Mouse (Mus musculus) embryonic facial prominence, embryonic 12.5 days (tissue): ENCODE results near the gene Gm14214. TPM values are rescaled to one million over a fixed set of nuclear protein-coding genes. Genes with fewer than 3 reads are reported as not detected.

ENCODE experiments used
- ATAC-seq: fragments of 200-750 bp; cut with Nextera tagmentation; 2 replicates; pipeline ENCODE4 v1.8.0; 2017; ENCODE audit not compliant: insufficient number of reproducible peaks, insufficient read depth, low FRiP score, low TSS enrichment
- H3K27ac ChIP-seq: fragments of 300-500 bp; sonication (generic); 2 replicates; pipeline ENCODE4 v1.5.1; 2016; ENCODE audit warnings: mild to moderate bottlenecking
- H3K27me3 ChIP-seq: fragments of 300-500 bp; sonication (generic); 2 replicates; pipeline ENCODE4 v1.6.1; 2016; ENCODE audit warnings: mild to moderate bottlenecking, moderate library complexity
- H3K36me3 ChIP-seq: fragments of 300-500 bp; sonication (generic); 2 replicates; pipeline ENCODE4 v1.6.1; 2016; ENCODE audit warnings: mild to moderate bottlenecking
- H3K4me1 ChIP-seq: fragments of 300-500 bp; sonication (generic); 2 replicates; pipeline ENCODE4 v1.6.1; 2016
- H3K4me2 ChIP-seq: fragments of 300-500 bp; sonication (generic); replicated peaks from 2 replicates; pipeline ENCODE4 v1.6.1; 2016; ENCODE audit warnings: mild to moderate bottlenecking, moderate library complexity
- H3K4me3 ChIP-seq: fragments of 300-500 bp; sonication (generic); 2 replicates; pipeline ENCODE4 v1.5.1; 2016; ENCODE audit warnings: mild to moderate bottlenecking
- H3K9ac ChIP-seq: fragments of 300-500 bp; sonication (generic); 2 replicates; pipeline ENCODE4 v1.6.1; 2016; ENCODE audit warnings: mild to moderate bottlenecking, moderate library complexity
- H3K9me3 ChIP-seq: fragments of 300-500 bp; sonication (generic); 2 replicates; pipeline ENCODE4 v1.6.1; 2016; ENCODE audit warnings: mild to moderate bottlenecking, moderate library complexity
- WGBS: fragments of 180-500 bp; shearing (Covaris S2); methylation state at CpG from one replicate; pipeline ENCODE4 v1.1.7; 2016; 5-methylcytosine and 5-hydroxymethylcytosine counted together
- polyA plus RNA-seq: library from polyadenylated mRNA; unstranded; fragments of >200 nt; fragmentation: Nextera tagmentation; extraction: Ambion mirVana; gene quantifications from 2 replicates; pipeline ENCODE4 v1.2.1, GENCODE M21; 2016

Gm14214 gene
- polyA plus RNA-seq, 1 experiment from 2014 or later = not detected

DNA sequence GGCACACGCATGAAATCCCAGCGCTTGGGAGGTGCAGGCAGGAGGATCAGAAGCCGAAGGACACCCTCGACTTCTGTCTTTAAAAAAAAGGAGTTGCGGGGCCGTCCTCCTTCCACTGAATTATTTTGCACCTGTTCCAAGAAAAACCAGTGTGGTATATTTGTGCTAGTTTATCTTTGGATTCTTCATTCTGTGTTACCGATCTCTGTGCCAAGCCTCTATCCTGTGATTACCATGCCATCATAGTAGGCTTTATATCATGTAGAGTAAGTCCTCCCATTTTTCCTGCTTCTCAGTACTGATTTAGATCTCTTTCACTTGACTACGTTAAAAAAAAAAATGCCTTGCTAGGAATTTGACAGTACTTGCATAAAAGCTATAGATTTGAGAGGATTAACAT is 1.8 kb upstream of the Gm14214 start:
- Histone ChIP-seq H3K36me3 (no peaks in the 10 kb centered on the region), H3K27me3 (no peaks in the 10 kb centered on the region), H3K4me2 (no peak overlapping the region), H3K4me3 (no peak overlapping the region), H3K9me3 (no peaks in the 10 kb centered on the region), H3K27ac (no peak overlapping the region), H3K9ac (no peak overlapping the region), H3K4me1 (no peaks in the 10 kb centered on the region)
- no peak for ATAC-seq
- WGBS = 84% methylated on average over 8 of the region's 8 CpGs

DNA sequence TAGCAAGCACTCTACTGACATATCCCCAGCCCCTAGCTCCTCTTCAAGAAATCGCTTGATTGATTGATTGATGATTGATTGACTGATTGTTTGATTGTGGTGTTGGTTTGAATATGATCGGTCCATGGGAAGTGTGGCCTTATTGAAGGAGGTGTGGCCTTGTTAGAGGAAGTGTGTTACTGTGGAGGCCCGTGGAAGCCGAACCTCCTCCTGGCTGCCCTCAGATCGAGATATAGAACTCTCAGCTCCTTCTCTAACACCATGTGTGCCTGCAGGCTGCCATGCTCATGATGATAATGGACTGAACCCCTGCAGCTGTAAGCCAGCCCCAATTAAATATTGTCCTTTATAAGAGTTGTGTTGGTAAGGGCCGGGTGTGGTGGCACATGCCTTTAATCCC is 2.8 kb downstream of the Gm14214 start:
- WGBS = 92% methylated on average over 6 of the region's 6 CpGs

DNA sequence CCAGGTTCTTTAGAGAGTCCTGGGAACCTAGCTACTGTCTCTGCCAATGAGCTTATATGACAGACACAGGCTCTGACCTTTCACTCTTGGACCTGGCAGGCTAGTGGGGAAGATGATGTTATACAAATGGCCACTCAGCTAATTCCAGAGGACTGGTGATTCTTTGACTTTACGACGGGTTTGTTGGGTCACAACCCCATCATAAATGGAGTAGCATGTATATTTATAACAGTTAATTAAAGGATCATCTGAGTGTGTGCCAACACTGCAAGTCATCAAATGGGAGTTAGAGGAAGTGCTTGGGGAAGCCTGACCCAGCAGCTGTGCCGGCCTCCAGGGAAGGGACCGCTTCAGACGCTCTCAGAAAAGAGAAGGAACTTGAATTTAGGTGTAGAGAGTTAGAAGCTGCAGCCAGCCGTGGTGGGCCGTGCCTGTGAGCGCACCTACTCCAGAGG is 4.2 kb downstream of the Gm14214 start:
- no peaks in the 10 kb centered on the region for H3K9me3 ChIP-seq
- no peaks in the 10 kb centered on the region for H3K36me3 ChIP-seq
- H3K9ac ChIP-seq = no peak overlapping the region
- no peaks in the 10 kb centered on the region for H3K4me1 ChIP-seq
- WGBS = 83% methylated on average over 8 of the region's 8 CpGs
- no peak overlapping the region for H3K4me2 ChIP-seq
- no peak for ATAC-seq
- H3K27me3 ChIP-seq = no peaks in the 10 kb centered on the region
- no peak overlapping the region for H3K4me3 ChIP-seq
- no peak overlapping the region for H3K27ac ChIP-seq

More for the DNA sequence above, 2.8 kb downstream of the Gm14214 start:
- no peak overlapping the region for H3K27ac ChIP-seq
- no peak overlapping the region for H3K4me3 ChIP-seq
- H3K9ac ChIP-seq = no peak overlapping the region
- no peak overlapping the region for H3K4me2 ChIP-seq
- no peaks in the 10 kb centered on the region for H3K9me3 ChIP-seq
- H3K36me3 ChIP-seq = no peaks in the 10 kb centered on the region
- no peaks in the 10 kb centered on the region for H3K27me3 ChIP-seq
- ATAC-seq = no peak
- no peaks in the 10 kb centered on the region for H3K4me1 ChIP-seq

DNA sequence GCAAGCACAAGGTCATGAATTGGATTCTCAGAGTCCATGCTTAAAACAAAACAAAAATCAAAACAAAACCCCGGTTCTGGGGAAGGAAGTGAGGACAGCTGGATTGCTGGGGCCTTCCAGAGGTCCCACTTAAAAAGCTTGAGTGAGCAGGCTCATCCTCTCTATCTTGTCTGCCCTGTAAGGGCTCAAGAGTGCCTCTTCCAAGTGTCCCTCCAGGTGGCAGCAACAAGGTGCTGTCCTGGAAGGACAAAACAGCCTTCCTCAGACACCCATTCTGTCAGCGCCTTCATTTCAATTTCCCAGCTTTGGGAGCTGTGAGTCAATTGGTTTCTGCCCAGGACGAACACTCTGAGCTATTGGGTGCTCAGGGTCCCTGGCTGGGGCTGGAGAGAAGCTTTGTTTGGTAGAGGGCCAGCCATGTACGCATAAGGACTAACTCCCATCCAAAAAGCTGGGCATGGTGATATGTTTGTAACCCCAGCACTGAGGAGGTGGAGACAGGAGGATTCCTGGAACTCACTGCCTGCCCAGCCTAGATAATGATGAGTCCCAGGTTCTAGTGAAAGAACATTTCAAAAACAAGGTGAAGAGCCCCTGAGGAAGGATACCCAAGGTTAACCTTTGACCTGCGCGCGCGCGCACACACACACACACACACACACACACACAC is 4.9 kb downstream of the Gm14214 start:
- Histone ChIP-seq H3K4me2 (no peak overlapping the region), H3K9ac (no peak overlapping the region), H3K4me3 (no peak overlapping the region), H3K4me1 (no peaks in the 10 kb centered on the region), H3K36me3 (no peaks in the 10 kb centered on the region), H3K27me3 (no peaks in the 10 kb centered on the region), H3K27ac (no peak overlapping the region), H3K9me3 (no peaks in the 10 kb centered on the region)
- WGBS = 84% methylated on average over 9 of the region's 9 CpGs
- no peak for ATAC-seq

DNA sequence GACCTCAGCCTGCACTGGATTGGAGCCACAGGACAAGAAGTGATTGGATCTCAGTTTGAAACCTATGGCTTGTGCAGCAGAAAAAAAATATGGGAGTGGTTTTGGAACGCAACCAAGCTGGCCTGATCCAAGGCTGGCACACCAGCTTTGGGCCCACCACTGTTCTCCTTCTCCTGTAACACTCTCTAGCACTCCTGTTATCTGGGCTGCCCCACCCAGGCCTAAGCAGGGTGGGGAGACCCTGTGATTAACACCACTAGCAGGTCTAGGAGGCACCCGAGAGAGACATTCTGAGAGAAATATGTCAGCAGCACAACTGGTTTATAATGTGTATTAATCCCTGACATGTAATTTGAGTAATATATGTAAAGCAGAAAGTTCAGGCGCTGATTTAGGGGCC is 6.6 kb downstream of the Gm14214 start:
- no peaks in the 10 kb centered on the region for H3K9me3 ChIP-seq
- no peak overlapping the region for H3K4me2 ChIP-seq
- H3K4me3 ChIP-seq = no peak overlapping the region
- no peak overlapping the region for H3K9ac ChIP-seq
- no peaks in the 10 kb centered on the region for H3K4me1 ChIP-seq
- 71% methylated on average over 3 of the region's 3 CpGs for WGBS
- no peak overlapping the region for H3K27ac ChIP-seq
- H3K36me3 ChIP-seq = no peaks in the 10 kb centered on the region
- ATAC-seq = no peak
- no peaks in the 10 kb centered on the region for H3K27me3 ChIP-seq

DNA sequence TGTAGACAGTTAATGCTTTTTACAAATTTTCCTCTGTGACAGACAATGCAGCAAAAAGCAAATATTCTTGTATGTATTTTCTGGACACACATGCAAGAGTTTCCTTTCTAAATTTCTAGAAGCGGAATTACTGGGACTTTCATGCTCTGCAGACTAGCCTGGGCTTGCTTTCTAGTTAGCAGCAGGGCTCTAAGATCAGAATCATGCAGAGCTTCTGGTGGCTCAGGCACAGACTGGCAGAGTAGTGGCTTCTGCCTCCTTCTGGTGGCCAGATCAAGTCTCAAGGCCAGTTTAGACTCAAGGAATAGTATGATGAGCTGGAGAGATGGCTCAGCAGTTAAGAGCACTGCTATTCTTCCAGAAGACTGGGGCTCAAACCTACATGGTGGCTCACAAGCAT is 11.4 kb downstream of the Gm14214 start:
- ATAC-seq = no peak
- H3K27me3 ChIP-seq = no peaks in the 10 kb centered on the region
- H3K36me3 ChIP-seq = no peaks in the 10 kb centered on the region
- no peak overlapping the region for H3K27ac ChIP-seq
- no peaks in the 10 kb centered on the region for H3K4me1 ChIP-seq
- H3K4me3 ChIP-seq = no peak overlapping the region
- H3K4me2 ChIP-seq = no peak overlapping the region
- H3K9ac ChIP-seq = no peak overlapping the region
- 87% methylated on average over 1 of the region's 1 CpGs for WGBS
- H3K9me3 ChIP-seq = no peaks in the 10 kb centered on the region

DNA sequence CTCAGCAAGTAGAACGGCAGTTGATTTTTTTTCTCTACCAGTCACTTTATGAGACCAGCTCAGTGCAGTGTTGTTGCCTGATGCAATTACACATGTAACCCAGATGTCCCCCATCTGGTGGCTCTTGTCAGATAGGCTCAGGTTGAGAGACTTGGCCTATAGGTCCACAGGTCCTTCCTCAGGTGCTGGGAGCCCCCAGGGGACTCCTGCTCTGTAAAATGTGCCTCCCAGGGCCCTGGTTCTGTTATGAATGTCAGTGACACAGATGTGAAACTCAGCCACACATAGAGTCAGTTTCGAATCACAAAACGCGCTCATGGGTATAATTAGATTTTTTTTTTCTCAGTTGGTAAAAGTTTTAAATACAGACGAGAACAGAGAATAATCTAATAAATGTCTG is 12.1 kb downstream of the Gm14214 start:
- Histone ChIP-seq H3K9me3 (no peaks in the 10 kb centered on the region), H3K36me3 (no peaks in the 10 kb centered on the region), H3K4me3 (no peak overlapping the region), H3K27ac (no peak overlapping the region), H3K27me3 (no peaks in the 10 kb centered on the region), H3K4me1 (no peaks in the 10 kb centered on the region), H3K4me2 (no peak overlapping the region), H3K9ac (no peak overlapping the region)
- ATAC-seq = no peak
- 71% methylated on average over 5 of the region's 5 CpGs for WGBS

DNA sequence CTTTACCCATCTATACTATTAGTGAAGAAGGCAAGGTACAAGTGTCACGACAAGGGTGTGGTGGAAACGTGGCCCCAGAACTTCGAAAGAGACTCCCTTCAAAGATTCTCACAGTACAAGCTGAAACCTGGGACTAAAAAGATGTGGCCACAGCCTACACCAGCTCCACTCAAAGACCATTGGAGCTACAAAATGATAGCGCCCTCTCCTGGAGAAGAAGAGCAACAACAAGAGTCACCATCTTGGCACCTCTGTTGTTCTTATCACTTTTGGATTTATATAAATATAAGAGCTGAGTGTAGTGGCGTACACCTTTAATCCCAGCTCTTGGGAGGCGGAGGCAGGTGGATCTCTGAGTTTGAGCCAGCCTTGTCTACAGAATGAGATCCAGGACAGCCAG is 14.0 kb downstream of the Gm14214 start:
- H3K4me1 ChIP-seq = no peaks in the 10 kb centered on the region
- H3K27me3 ChIP-seq = no peaks in the 10 kb centered on the region
- H3K27ac ChIP-seq = no peak overlapping the region
- H3K4me3 ChIP-seq = no peak overlapping the region
- no peaks in the 10 kb centered on the region for H3K36me3 ChIP-seq
- H3K9ac ChIP-seq = no peak overlapping the region
- 62% methylated on average over 6 of the region's 6 CpGs for WGBS
- H3K9me3 ChIP-seq = no peaks in the 10 kb centered on the region
- no peak overlapping the region for H3K4me2 ChIP-seq
- no peak for ATAC-seq

DNA sequence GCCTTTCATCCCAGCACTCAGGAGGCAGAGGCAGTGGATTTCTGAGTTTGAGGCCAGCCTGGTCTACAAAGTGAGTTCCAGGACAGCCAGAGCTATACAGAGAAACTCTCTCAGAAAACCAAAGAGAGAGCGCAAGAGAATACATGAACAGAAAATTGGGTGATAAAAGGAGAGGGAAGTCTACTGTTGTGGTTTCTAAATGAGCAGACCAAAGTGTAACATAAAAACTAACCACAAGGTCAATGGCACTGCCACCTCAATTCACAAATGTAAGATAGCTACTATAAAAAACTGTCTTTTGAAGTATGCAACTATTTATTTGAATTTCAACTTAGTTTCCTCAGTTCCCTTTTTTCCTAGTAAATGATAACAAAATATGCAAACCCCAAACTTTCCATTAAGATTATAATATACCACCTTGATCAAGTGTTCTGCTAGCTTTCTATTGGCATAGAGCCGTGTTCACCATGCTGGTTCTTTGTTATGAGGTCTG is 15.7 kb downstream of the Gm14214 start:
- WGBS = 92% methylated on average over 2 of the region's 2 CpGs
- H3K4me1 ChIP-seq = peaks cover 9% of the 10 kb centered on the region
- ATAC-seq = no peak

DNA sequence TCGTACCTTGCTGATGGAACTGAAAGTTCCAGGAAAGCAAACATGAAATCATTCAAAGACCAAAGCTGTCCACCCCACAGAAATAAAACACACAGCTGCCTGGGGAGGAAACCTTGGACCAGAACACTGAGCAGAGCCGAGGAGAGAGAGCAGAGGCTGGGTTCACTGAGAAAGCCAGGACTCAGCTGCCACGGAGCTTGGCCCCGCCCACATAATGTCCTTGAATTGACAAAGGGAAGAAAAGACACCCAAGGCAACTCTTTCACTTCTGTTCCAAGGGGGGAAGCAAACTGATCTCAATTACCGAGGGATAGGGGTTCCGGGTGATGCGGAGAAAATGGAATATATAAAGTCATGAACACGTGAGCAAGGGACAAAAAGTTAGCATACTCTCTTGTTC is 17.9 kb downstream of the Gm14214 start:
- H3K27ac ChIP-seq = no peak overlapping the region
- H3K9ac ChIP-seq = no peak overlapping the region
- H3K36me3 ChIP-seq = no peaks in the 10 kb centered on the region
- no peaks in the 10 kb centered on the region for H3K9me3 ChIP-seq
- WGBS = 53% methylated on average over 8 of the region's 8 CpGs
- H3K27me3 ChIP-seq = no peaks in the 10 kb centered on the region
- H3K4me1 ChIP-seq = peaks cover 12% of the 10 kb centered on the region
- no peak for ATAC-seq
- no peak overlapping the region for H3K4me3 ChIP-seq
- H3K4me2 ChIP-seq = no peak overlapping the region

More for the DNA sequence above, 15.7 kb downstream of the Gm14214 start:
- no peak overlapping the region for H3K9ac ChIP-seq
- H3K4me3 ChIP-seq = no peak overlapping the region
- no peak overlapping the region for H3K27ac ChIP-seq
- H3K9me3 ChIP-seq = no peaks in the 10 kb centered on the region
- H3K36me3 ChIP-seq = no peaks in the 10 kb centered on the region
- no peaks in the 10 kb centered on the region for H3K27me3 ChIP-seq
- H3K4me2 ChIP-seq = no peak overlapping the region

DNA sequence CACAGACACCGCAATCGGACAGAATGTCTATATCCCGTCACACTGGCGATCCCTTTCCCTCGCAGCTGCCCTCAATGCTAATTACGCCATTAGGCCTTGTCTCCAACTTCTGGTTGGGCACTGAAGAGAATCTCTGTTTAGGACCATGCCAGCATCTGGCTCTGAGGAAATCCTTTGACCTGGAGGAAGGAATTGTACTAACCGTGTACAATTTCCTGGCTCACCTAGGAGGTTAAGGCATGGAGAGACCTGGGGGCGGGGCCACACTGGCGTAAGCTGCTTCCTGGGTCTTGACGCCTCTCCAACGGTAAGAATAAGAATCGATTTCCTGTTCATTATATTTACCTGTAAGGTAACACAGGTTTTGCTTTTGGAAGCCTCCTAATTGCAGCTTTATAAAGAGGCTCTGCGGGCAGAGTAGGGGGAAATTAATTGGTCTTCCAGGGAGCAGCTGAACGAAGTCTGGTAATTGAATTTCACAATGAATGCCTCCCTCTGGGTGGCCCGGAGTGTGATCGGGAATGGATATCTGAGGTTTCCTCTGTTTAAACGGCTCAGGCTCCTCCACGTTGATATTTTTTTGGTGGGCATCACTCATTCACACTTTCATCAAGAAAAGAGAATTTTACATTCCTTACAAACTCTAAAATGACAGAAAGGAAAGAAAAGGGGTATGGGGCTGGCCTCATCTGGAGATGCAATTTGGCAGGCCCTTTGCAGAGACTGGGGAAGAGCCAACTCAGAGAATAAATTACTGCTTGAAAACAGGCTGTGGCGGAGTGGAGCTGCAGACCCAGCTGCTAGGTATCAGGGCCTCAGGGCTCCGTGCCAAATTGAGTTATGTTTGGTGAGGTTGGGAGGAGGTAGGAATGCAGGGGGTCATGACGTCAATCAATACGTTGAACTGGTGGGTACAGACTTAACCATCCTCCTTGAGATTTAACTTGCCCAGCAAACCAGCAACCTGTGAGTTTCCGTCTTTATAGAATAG is 20.5 kb downstream of the Gm14214 start:
- H3K36me3 ChIP-seq = no peaks in the 10 kb centered on the region
- H3K27ac ChIP-seq = 0 out of 2 replicates have a peak overlapping the region, but pooled peaks have one; percentile 5
- no peak for ATAC-seq
- no peaks in the 10 kb centered on the region for H3K9me3 ChIP-seq
- WGBS = 46% methylated on average over 23 of the region's 23 CpGs
- H3K4me3 ChIP-seq = no peak overlapping the region
- no peak overlapping the region for H3K9ac ChIP-seq
- peak overlapping the region; percentile 16 for H3K4me2 ChIP-seq
- no peaks in the 10 kb centered on the region for H3K27me3 ChIP-seq
- H3K4me1 ChIP-seq = peaks cover 12% of the 10 kb centered on the region

DNA sequence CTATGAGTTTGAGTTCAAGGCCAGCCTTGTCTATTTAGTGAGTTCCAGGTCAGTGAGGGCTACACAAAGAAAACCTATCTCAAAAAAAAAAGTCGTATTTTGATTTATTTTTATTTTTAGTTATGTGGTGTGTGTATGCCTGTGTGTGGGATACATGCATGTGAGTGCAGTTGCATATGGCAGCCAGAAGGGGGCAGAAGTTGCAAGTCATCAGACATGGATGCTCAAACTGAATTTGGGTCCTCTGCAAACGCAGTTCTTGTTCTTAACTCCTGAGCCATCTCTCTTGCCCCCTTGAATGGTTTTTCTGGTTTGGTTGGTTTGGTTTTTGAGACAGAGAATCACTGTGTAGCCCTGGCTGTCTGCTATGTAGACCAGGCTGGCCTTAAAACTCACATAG is 21.4 kb downstream of the Gm14214 start:
- Histone ChIP-seq H3K27me3 (no peaks in the 10 kb centered on the region), H3K9ac (no peak overlapping the region), H3K36me3 (no peaks in the 10 kb centered on the region), H3K9me3 (no peaks in the 10 kb centered on the region), H3K4me1 (peaks cover 14% of the 10 kb centered on the region), H3K4me2 (no peak overlapping the region), H3K27ac (no peak overlapping the region), H3K4me3 (no peak overlapping the region)
- ATAC-seq = no peak
- 95% methylated on average over 2 of the region's 2 CpGs for WGBS
